Mouse (Mus musculus): ENCODE measurements around the gene Zfp715.
A peak's percentile ranks its signal among the peaks of the same experiment; 100 is the strongest.
"Not testable (repeated sequence)": the region's sequence is repeated elsewhere in the genome, so short reads cannot be mapped to it uniquely, and the experiment has no call there.

The Zfp715 gene

DNA sequence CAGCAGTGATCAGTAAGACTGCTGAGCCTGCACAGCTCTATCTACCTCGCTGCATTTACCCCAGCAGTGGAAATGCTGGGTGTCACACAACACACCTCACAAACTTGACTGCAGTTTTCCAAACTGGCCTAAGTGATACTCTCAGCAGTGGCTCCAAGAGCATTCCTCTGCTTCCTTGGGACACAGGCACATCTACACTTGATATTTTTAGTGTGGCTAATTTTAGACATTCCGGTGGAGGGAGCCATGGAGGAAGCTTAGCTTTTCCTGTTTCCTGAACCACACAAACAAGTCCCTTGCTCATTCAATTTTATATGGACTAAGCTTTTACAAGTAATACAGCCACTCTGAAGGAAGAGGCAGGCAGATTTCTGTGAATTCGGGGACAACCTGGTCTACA, 7.9 kb downstream of the Zfp715 start:
- no peak for DNase-seq (ENCODE audit: extremely low spot score, low read depth, low spot score)

- DNase-seq (ENCODE audit: extremely low spot score, low read depth, low spot score): no peak
Measured at GRCm38 (mm10) chr7:43291524-43291923, 21.6 kb downstream of the Zfp715 start.

- peak; percentile 44 for DNase-seq (ENCODE audit: extremely low spot score, low read depth, low spot score)
Measured at GRCm38 (mm10) chr7:43282859-43283595, 30.1 kb downstream of the Zfp715 start.

DNA sequence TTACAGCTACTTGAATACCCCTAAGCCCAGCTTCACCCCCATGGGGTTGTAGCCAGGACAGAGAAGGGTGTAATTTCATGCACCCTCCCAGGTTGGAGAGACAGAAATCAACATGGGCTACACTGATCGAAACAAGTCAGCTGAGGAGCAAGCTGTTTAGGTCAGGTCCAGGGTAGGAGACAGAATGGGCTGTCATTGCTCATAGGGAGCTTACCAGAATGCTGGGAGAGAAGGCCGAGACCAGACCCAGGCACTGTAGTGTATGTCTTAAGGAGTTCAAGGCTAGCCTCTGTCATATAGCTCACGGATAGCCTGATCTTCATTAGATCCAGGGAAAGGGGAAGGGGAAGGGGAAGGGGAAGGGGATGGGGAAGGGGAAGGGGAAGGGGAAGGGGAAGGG, 30.6 kb downstream of the Zfp715 start:
- no peak for DNase-seq (ENCODE audit: extremely low spot score, low read depth, low spot score)

DNA sequence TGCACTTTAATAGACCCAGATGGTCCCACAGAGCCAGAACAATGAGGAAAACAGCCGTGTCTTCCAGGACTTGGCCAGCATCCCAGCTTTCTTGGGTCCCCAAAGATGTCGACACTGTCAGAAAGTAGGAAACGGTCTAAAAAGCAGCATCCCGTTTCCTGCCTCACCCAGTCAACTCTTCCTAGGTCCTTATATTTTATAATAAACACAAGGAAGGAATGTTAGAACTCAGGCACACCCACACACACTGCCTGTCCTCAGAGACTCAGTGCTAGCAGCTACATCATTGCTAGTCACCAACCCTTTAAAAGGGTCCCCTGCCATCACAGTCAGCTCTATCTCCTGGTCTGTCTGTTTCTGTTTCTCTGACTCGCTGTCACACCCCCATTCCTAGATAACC, 35.7 kb downstream of the Zfp715 start:
- no peak for DNase-seq (ENCODE audit: extremely low spot score, low read depth, low spot score)

DNA sequence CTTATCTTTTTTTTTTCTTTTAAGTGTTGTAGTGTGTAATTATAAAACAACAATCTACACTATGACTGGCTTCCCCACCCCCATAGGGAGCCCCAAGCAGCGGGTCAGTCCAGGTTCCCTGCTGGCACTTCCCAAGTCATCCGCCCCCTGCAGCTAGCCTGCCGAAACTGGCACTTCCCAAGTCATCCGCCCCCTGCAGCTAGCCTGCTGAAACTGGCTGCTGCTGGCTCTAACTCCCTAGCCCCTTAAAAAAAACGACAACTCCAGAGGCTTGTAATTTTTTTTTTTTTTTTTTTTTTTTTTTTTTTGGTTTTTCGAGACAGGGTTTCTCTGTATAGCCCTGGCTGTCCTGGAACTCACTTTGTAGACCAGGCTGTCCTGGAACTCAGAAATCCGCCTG, 36.9 kb downstream of the Zfp715 start:
- not testable (repeated sequence) for DNase-seq (ENCODE audit: extremely low spot score, low read depth, low spot score)

DNA sequence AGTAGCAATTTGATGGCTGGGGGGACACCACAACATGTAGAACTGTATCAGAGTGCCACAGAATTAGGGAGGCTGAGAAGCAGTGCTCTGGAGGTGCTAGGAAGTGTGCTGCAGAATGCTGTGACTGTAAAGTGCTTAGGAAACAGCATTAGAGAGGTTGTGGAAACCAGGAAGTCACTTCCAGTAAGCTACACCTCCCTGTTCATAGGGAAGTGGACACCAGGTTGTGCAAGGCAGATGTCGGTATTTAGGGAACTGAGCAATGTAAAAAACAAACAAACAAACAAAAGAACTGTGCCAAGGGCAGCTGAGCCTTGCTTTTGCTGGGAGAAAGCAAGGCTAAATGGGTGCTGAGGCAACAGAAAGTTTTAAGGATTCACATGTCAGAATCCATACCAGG, 39.6 kb downstream of the Zfp715 start:
- DNase-seq (ENCODE audit: extremely low spot score, low read depth, low spot score): no peak

- DNase-seq (ENCODE audit: extremely low spot score, low read depth, low spot score): not testable (repeated sequence)
Measured at GRCm38 (mm10) chr7:43267359-43267758, 45.7 kb downstream of the Zfp715 start.

GRCm38 (mm10) chr7:43253540-43253939, 59.6 kb downstream of the Zfp715 start:
- DNase-seq (ENCODE audit: extremely low spot score, low read depth, low spot score): no peak

- DNase-seq (ENCODE audit: extremely low spot score, low read depth, low spot score): not testable (repeated sequence)
Measured at GRCm38 (mm10) chr7:43250718-43251117, 62.4 kb downstream of the Zfp715 start.
